Mouse (Mus musculus): ENCODE measurements around the gene Lyrm9. TPM values are rescaled to one million over a fixed set of nuclear protein-coding genes. Genes with fewer than 3 reads are reported as not detected.
"Not testable (repeated sequence)": the region's sequence is repeated elsewhere in the genome, so short reads cannot be mapped to it uniquely, and the experiment has no call there.

Lyrm9 gene
- polyA plus RNA-seq, 1 experiment from 2014 or later: 18.6 TPM

DNA sequence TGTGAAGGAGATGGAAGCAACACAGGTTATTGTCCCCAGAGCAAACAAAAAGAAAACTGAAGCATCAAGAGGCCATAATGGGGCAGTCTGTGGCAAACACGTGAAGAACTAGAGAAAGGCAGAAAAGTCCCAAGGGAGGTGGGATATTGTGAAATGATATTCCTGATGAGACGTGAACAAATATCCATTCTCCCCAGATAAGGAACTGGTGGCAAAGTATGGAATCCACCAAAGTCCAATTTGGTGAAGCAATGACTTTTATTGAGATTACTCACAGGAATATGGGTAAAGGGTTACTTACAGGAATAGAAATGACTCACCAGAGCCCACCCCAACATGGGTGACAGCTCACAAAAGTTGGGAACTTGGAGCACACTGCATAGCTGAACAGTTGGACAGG is 38.9 kb downstream of the Lyrm9 start:
- Histone ChIP-seq H3K9me3 (ENCODE audit: control insufficient read depth, low read length) (no peaks in the 10 kb centered on the region), H3K36me3 (ENCODE audit: control insufficient read depth, insufficient read depth, low read length) (no peaks in the 10 kb centered on the region), H3K27me3 (ENCODE audit: control insufficient read depth, insufficient read depth, low read length) (no peaks in the 10 kb centered on the region), H3K4me3 (ENCODE audit: low read depth, low read length) (no peak overlapping the region), H3K4me1 (replicated peaks; ENCODE audit: control insufficient read depth, insufficient read depth, low read length) (no peaks in the 10 kb centered on the region), H3K4me2 (ENCODE audit: low read depth, low read length, severe bottlenecking) (no peak overlapping the region), H3K27ac (ENCODE audit: low read depth, low read length) (no peak overlapping the region), H3K9ac (ENCODE audit: low read length) (no peak overlapping the region)
- ATAC-seq (replicated peaks; ENCODE audit: low FRiP score) (no peak), DNase-seq (ENCODE audit: low spot score) (no peak)
- WGBS: 89% methylated on average over 2 of the region's 2 CpGs

DNA sequence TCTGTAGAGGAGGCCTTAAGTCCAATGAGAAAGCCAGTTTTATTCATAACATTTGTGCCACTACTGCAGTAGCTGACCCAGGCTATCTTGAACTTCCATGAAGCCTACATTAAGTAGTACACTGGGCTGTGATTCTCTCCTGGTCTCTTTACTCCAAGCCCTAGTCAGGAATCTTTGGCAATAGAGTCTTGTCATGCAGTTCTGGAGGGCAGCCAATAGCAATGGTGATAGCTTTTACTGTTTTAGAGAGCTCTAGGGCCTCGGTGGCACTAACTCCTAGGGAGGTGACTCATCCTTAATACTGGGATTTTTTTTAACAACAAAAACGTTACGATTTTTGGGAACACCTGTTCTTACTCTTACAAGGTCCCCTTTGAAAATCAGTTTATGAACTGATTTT is 40.1 kb downstream of the Lyrm9 start:
- H3K9ac ChIP-seq (ENCODE audit: low read length): no peak overlapping the region
- DNase-seq (ENCODE audit: low spot score) (no peak), ATAC-seq (replicated peaks; ENCODE audit: low FRiP score) (no peak)
- H3K4me3 ChIP-seq (ENCODE audit: low read depth, low read length): no peak overlapping the region
- 89% methylated on average over 3 of the region's 3 CpGs for WGBS
- H3K4me2 ChIP-seq (ENCODE audit: low read depth, low read length, severe bottlenecking): no peak overlapping the region
- no peak overlapping the region for H3K27ac ChIP-seq (ENCODE audit: low read depth, low read length)
- no peaks in the 10 kb centered on the region for H3K9me3 ChIP-seq (ENCODE audit: control insufficient read depth, low read length)
- no peaks in the 10 kb centered on the region for H3K27me3 ChIP-seq (ENCODE audit: control insufficient read depth, insufficient read depth, low read length)
- H3K4me1 ChIP-seq (replicated peaks; ENCODE audit: control insufficient read depth, insufficient read depth, low read length): no peaks in the 10 kb centered on the region
- H3K36me3 ChIP-seq (ENCODE audit: control insufficient read depth, insufficient read depth, low read length): no peaks in the 10 kb centered on the region

DNA sequence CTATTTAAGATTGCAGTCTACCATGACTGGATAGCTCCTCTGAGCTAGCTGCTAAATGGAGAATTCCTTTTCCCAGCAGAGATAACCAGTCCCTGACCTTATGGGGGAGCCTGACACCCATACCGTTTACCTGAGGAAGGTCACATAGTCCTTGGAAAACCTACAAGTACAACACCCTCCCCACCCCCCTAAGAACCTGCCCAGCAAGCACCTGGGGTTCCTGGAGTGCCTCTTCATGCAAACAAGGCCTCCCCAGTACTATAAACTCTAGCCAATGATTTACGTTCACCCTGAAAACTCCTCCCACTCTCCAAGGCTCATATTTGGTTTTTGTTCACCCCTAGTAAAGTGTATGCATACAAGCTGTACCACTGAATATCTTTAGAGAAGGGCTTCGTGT is 41.3 kb downstream of the Lyrm9 start:
- H3K27ac ChIP-seq (ENCODE audit: low read depth, low read length): no peak overlapping the region
- ATAC-seq (replicated peaks; ENCODE audit: low FRiP score) (no peak), DNase-seq (ENCODE audit: low spot score) (no peak)
- no peaks in the 10 kb centered on the region for H3K36me3 ChIP-seq (ENCODE audit: control insufficient read depth, insufficient read depth, low read length)
- no peak overlapping the region for H3K9ac ChIP-seq (ENCODE audit: low read length)
- no peaks in the 10 kb centered on the region for H3K9me3 ChIP-seq (ENCODE audit: control insufficient read depth, low read length)
- no peak overlapping the region for H3K4me3 ChIP-seq (ENCODE audit: low read depth, low read length)
- no peaks in the 10 kb centered on the region for H3K27me3 ChIP-seq (ENCODE audit: control insufficient read depth, insufficient read depth, low read length)
- H3K4me1 ChIP-seq (replicated peaks; ENCODE audit: control insufficient read depth, insufficient read depth, low read length): no peaks in the 10 kb centered on the region
- 80% methylated on average over 3 of the region's 3 CpGs for WGBS
- H3K4me2 ChIP-seq (ENCODE audit: low read depth, low read length, severe bottlenecking): no peak overlapping the region

DNA sequence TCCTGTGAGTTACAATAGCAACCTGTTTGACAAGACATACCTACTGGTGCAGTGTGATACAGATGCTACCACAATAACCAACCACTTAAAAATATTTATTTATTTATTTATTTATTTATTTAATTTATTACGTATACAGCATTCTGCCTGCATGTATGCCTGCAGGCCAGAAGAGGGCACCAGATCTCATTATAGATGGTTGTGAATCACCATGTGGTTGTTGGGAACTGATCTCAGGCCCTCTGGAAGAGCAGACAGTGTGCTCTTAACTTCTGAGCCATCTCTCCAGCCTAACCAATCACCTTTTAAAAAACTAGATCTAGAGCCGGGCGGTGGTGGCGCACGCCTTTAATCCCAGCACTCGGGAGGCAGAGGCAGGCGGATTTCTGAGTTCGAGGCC is 42.8 kb downstream of the Lyrm9 start:
- not testable (repeated sequence) for H3K36me3 ChIP-seq (ENCODE audit: control insufficient read depth, insufficient read depth, low read length); H3K9ac ChIP-seq (ENCODE audit: low read length); H3K4me2 ChIP-seq (ENCODE audit: low read depth, low read length, severe bottlenecking); DNase-seq (ENCODE audit: low spot score); ATAC-seq (replicated peaks; ENCODE audit: low FRiP score); H3K27me3 ChIP-seq (ENCODE audit: control insufficient read depth, insufficient read depth, low read length); H3K27ac ChIP-seq (ENCODE audit: low read depth, low read length); H3K4me3 ChIP-seq (ENCODE audit: low read depth, low read length); H3K9me3 ChIP-seq (ENCODE audit: control insufficient read depth, low read length); H3K4me1 ChIP-seq (replicated peaks; ENCODE audit: control insufficient read depth, insufficient read depth, low read length)
- 96% methylated on average over 8 of the region's 8 CpGs for WGBS

DNA sequence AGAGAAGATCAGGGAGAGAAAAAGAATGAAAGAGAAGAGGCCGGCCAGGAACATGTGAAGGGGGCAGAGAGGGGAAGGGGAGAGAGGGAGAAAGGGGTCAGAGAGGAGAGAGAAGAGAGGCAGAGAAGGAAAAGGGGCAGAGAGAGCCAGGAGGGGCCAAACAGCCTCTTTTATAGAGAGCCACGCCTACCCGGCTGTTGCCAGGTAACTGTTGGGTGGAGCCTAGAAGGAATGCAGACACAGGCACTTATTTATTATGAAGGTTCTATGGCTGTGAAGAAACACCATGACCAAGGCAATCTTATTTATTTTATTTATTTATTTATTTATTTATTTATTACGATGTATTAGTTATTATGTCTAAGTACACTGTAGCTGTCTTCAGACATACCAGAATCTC is 44.5 kb downstream of the Lyrm9 start:
- DNase-seq (ENCODE audit: low spot score): no peak
- H3K36me3 ChIP-seq (ENCODE audit: control insufficient read depth, insufficient read depth, low read length): no peaks in the 10 kb centered on the region

DNA sequence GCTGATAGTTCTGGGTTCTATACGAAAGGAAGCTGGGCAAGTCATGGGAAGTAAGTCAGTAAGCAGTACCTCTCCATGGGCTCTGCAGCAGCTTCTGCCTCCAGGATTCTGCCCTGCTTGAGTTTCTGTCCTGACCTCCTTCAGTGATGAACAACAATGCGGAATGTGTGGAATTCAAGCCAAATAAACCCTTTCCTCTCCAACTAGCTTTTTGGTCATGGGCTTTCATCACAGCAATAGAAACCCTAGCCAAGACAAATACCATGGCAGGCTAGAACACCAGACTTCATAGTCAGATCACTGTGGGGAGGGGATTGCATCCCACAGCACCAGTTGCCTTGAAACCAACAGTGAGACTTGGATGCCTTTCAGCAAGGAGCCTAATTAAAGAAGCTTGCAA is 46.4 kb downstream of the Lyrm9 start:
- no peaks in the 10 kb centered on the region for H3K36me3 ChIP-seq (ENCODE audit: control insufficient read depth, insufficient read depth, low read length)
- H3K9ac ChIP-seq (ENCODE audit: low read length): no peak overlapping the region
- H3K27me3 ChIP-seq (ENCODE audit: control insufficient read depth, insufficient read depth, low read length): no peaks in the 10 kb centered on the region
- DNase-seq (ENCODE audit: low spot score) (no peak), ATAC-seq (replicated peaks; ENCODE audit: low FRiP score) (no peak)
- 72% methylated on average over 2 of the region's 2 CpGs for WGBS
- no peak overlapping the region for H3K4me3 ChIP-seq (ENCODE audit: low read depth, low read length)
- H3K4me1 ChIP-seq (replicated peaks; ENCODE audit: control insufficient read depth, insufficient read depth, low read length): no peaks in the 10 kb centered on the region
- no peaks in the 10 kb centered on the region for H3K9me3 ChIP-seq (ENCODE audit: control insufficient read depth, low read length)
- no peak overlapping the region for H3K4me2 ChIP-seq (ENCODE audit: low read depth, low read length, severe bottlenecking)
- no peak overlapping the region for H3K27ac ChIP-seq (ENCODE audit: low read depth, low read length)

More for the DNA sequence above, 44.5 kb downstream of the Lyrm9 start:
- Histone ChIP-seq H3K27me3 (ENCODE audit: control insufficient read depth, insufficient read depth, low read length) (no peaks in the 10 kb centered on the region), H3K9me3 (ENCODE audit: control insufficient read depth, low read length) (no peaks in the 10 kb centered on the region), H3K9ac (ENCODE audit: low read length) (no peak overlapping the region), H3K27ac (ENCODE audit: low read depth, low read length) (no peak overlapping the region), H3K4me1 (replicated peaks; ENCODE audit: control insufficient read depth, insufficient read depth, low read length) (no peaks in the 10 kb centered on the region), H3K4me2 (ENCODE audit: low read depth, low read length, severe bottlenecking) (no peak overlapping the region), H3K4me3 (ENCODE audit: low read depth, low read length) (no peak overlapping the region)
- no peak for ATAC-seq (replicated peaks; ENCODE audit: low FRiP score)
- WGBS: 92% methylated on average over 4 of the region's 4 CpGs

DNA sequence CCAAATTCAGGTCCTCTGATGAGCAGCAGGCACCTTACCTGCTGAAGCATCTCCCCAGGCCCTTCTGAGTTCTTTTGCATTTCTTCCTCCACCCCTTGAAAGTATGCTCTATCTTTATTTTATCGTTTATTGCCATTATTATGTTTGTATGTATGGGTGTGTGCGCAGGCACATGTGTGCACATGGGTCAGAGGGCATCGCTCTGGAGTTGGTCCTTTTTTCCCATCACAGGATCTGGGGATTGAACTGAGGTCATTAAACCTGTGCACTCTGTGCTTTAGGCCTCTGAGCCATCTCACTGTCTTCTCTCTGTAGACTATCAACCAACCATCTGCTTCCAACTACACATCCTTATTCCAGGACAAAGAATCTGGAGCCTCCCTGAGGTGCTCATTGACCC is 53.3 kb downstream of the Lyrm9 start:
- Histone ChIP-seq H3K9ac (ENCODE audit: low read length) (no peak overlapping the region), H3K27me3 (ENCODE audit: control insufficient read depth, insufficient read depth, low read length) (no peaks in the 10 kb centered on the region), H3K4me1 (replicated peaks; ENCODE audit: control insufficient read depth, insufficient read depth, low read length) (no peaks in the 10 kb centered on the region), H3K27ac (ENCODE audit: low read depth, low read length) (no peak overlapping the region), H3K4me3 (ENCODE audit: low read depth, low read length) (no peak overlapping the region), H3K9me3 (ENCODE audit: control insufficient read depth, low read length) (no peaks in the 10 kb centered on the region), H3K4me2 (ENCODE audit: low read depth, low read length, severe bottlenecking) (no peak overlapping the region), H3K36me3 (ENCODE audit: control insufficient read depth, insufficient read depth, low read length) (no peaks in the 10 kb centered on the region)
- DNase-seq (ENCODE audit: low spot score) (no peak), ATAC-seq (replicated peaks; ENCODE audit: low FRiP score) (no peak)
- WGBS: 89% methylated on average over 3 of the region's 3 CpGs

DNA sequence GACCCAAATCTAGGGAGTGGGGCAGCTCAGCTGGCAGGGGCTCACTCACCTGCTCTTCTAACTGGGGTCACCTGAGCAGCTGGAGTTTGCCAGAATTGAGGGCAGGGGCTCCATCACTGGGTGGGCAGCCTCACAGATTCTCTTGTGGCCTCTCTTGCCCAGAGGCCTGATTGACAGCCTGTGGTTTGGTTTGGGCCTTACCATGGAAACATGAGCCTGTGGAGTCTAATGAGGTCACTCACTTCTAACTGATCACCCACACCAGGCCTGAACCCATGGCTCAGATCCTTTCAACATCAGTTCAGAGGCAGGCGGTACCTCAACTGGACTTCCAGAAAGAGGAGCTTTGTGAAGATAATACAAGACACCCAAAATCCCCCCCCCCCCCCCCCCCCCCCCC is 60.3 kb downstream of the Lyrm9 start:
- H3K36me3 ChIP-seq (ENCODE audit: control insufficient read depth, insufficient read depth, low read length): no peaks in the 10 kb centered on the region
- peak overlapping the region; percentile 86 for H3K27ac ChIP-seq (ENCODE audit: low read depth, low read length)
- no peak overlapping the region for H3K4me3 ChIP-seq (ENCODE audit: low read depth, low read length)
- H3K27me3 ChIP-seq (ENCODE audit: control insufficient read depth, insufficient read depth, low read length): no peaks in the 10 kb centered on the region
- peak; percentile 21; the same call in 1 of the 2 replicates for ATAC-seq (replicated peaks; ENCODE audit: low FRiP score)
- H3K9me3 ChIP-seq (ENCODE audit: control insufficient read depth, low read length): no peaks in the 10 kb centered on the region
- DNase-seq (ENCODE audit: low spot score): no peak
- H3K4me2 ChIP-seq (ENCODE audit: low read depth, low read length, severe bottlenecking): 0 out of 2 replicates have a peak overlapping the region, but pooled peaks have one; percentile 11
- peaks cover 12% of the 10 kb centered on the region for H3K4me1 ChIP-seq (replicated peaks; ENCODE audit: control insufficient read depth, insufficient read depth, low read length)
- no peak overlapping the region for H3K9ac ChIP-seq (ENCODE audit: low read length)
- whole genome bisulfite sequencing: 11% methylated on average over 1 of the region's 1 CpGs

DNA sequence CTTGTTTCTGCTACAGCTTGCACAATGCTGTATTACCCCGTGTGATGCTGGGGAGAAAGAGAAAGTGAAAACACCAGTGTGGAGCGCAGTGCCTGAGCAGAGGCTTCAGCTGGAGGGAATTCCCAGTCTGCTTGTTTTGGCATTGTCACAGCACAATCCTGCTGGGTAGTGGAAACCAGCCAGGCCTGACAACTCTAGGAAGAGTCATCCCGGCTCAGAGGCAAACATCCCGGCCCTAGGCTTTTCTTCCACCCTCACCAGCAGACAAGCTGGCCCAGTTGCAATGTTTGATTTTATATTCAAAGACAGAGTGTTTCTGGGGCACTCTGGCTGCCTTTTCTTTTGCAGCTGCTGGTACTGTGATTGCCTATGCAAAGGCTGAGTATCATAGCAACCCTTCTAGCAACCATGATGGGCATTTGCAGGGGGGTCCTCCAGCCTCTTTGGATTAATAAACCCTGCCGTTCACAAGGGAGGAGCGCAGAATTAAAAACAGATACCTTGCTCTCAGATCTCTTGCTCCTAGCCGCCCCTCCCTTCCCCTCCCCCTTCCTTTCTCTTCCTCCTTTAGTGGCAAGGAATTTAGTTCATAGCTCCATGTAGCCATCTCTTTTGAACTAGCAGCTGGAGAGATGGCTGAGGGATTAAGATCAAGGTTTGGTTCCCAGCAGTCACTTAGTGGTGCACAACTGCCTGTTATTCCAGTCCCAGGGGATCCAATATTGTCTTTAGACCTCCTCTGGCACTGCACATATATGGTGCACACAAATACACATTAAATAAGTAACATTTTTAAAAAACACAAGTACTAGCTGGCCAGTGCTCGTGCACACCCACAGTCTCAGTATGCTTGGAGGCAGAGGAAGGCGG is 61.0 kb downstream of the Lyrm9 start:
- H3K27me3 ChIP-seq (ENCODE audit: control insufficient read depth, insufficient read depth, low read length): no peaks in the 10 kb centered on the region
- H3K9ac ChIP-seq (ENCODE audit: low read length): no peak overlapping the region
- H3K27ac ChIP-seq (ENCODE audit: low read depth, low read length): peak overlapping the region; percentile 86
- no peaks in the 10 kb centered on the region for H3K9me3 ChIP-seq (ENCODE audit: control insufficient read depth, low read length)
- H3K4me1 ChIP-seq (replicated peaks; ENCODE audit: control insufficient read depth, insufficient read depth, low read length): peaks cover 12% of the 10 kb centered on the region
- 17% methylated on average over 9 of the region's 9 CpGs for WGBS
- H3K4me3 ChIP-seq (ENCODE audit: low read depth, low read length): no peak overlapping the region
- peak; percentile 68 for DNase-seq (ENCODE audit: low spot score)
- H3K36me3 ChIP-seq (ENCODE audit: control insufficient read depth, insufficient read depth, low read length): no peaks in the 10 kb centered on the region
- ATAC-seq (replicated peaks; ENCODE audit: low FRiP score): peak; percentile 51; the same call in 1 of the 2 replicates
- 0 out of 2 replicates have a peak overlapping the region, but pooled peaks have one; percentile 11 for H3K4me2 ChIP-seq (ENCODE audit: low read depth, low read length, severe bottlenecking)

All from forebrain, embryonic 11.5 days (tissue).